Mouse (Mus musculus): ENCODE data around the gene Fbxo24. TPM values are rescaled to one million over a fixed set of nuclear protein-coding genes. Genes with fewer than 3 reads are reported as not detected.

Gene Fbxo24
- polyA plus RNA-seq, 1 experiment from 2014 or later = 0.09 TPM

- 67% methylated on average over 11 of the region's 11 CpGs for WGBS
- H3K27ac ChIP-seq (replicated peaks; ENCODE audit: low read depth, low read length) = no peak within 1 kb of the TSS
Observed at GRCm38 (mm10) chr5:137613550-137613949, 15.3 kb downstream of the Fbxo24 start, which contains the start of gene Pcolce. Gene Pcolce (minus strand): TSS chr5:137613784.

GRCm38 (mm10) chr5:137613076-137613475 is 15.7 kb downstream of the Fbxo24 start:
- Histone ChIP-seq H3K4me3 (replicated peaks; ENCODE audit: low read depth, low read length) (no peak overlapping the region), H3K9ac (replicated peaks; ENCODE audit: low read length) (no peak overlapping the region), H3K27me3 (ENCODE audit: control insufficient read depth, insufficient read depth, low read length) (peaks cover 7% of the 10 kb centered on the region; the same call in 1 of the 2 replicates), H3K27ac (replicated peaks; ENCODE audit: low read depth, low read length) (no peak overlapping the region), H3K36me3 (ENCODE audit: control insufficient read depth, insufficient read depth, low read length) (no peaks in the 10 kb centered on the region), H3K4me1 (ENCODE audit: control insufficient read depth, insufficient read depth, low read length) (peaks cover 16% of the 10 kb centered on the region; the same call in 1 of the 2 replicates), H3K9me3 (ENCODE audit: control insufficient read depth, low read length) (no peaks in the 10 kb centered on the region), H3K4me2 (ENCODE audit: low read length) (no peak overlapping the region)
- DNase-seq (no peak), ATAC-seq (ENCODE audit: low FRiP score, low TSS enrichment) (no peak)
- 66% methylated on average over 5 of the region's 5 CpGs for WGBS

More at GRCm38 (mm10) chr5:137613550-137613949, 15.3 kb downstream of the Fbxo24 start, which contains the start of gene Pcolce:
- H3K9ac ChIP-seq (replicated peaks; ENCODE audit: low read length) = no peak within 1 kb of the TSS
- no peaks in the 10 kb centered on the region for H3K36me3 ChIP-seq (ENCODE audit: control insufficient read depth, insufficient read depth, low read length)
- DNase-seq (no peak), ATAC-seq (ENCODE audit: low FRiP score, low TSS enrichment) (no peak)
- H3K9me3 ChIP-seq (ENCODE audit: control insufficient read depth, low read length) = no peaks in the 10 kb centered on the region
- no peak within 1 kb of the TSS for H3K4me3 ChIP-seq (replicated peaks; ENCODE audit: low read depth, low read length)
- no peak within 1 kb of the TSS for H3K4me2 ChIP-seq (ENCODE audit: low read length)
- H3K4me1 ChIP-seq (ENCODE audit: control insufficient read depth, insufficient read depth, low read length) = peaks cover 12% of the 10 kb centered on the region; the same call in 1 of the 2 replicates
- H3K27me3 ChIP-seq (ENCODE audit: control insufficient read depth, insufficient read depth, low read length) = peaks cover 6% of the 10 kb centered on the region; the same call in 1 of the 2 replicates

- H3K9ac ChIP-seq (replicated peaks; ENCODE audit: low read length) = no peak overlapping the region
- DNase-seq (no peak), ATAC-seq (ENCODE audit: low FRiP score, low TSS enrichment) (no peak)
- no peak overlapping the region for H3K4me3 ChIP-seq (replicated peaks; ENCODE audit: low read depth, low read length)
- WGBS = 23% methylated on average over 6 of the region's 6 CpGs
- no peak overlapping the region; the same call in 1 of the 2 replicates for H3K27ac ChIP-seq (replicated peaks; ENCODE audit: low read depth, low read length)
- no peak overlapping the region for H3K4me2 ChIP-seq (ENCODE audit: low read length)
- H3K27me3 ChIP-seq (ENCODE audit: control insufficient read depth, insufficient read depth, low read length) = peaks cover 13% of the 10 kb centered on the region; the same call in 1 of the 2 replicates
- no peaks in the 10 kb centered on the region for H3K36me3 ChIP-seq (ENCODE audit: control insufficient read depth, insufficient read depth, low read length)
- H3K4me1 ChIP-seq (ENCODE audit: control insufficient read depth, insufficient read depth, low read length) = peaks cover 19% of the 10 kb centered on the region; the same call in 1 of the 2 replicates
- H3K9me3 ChIP-seq (ENCODE audit: control insufficient read depth, low read length) = no peaks in the 10 kb centered on the region
Observed at GRCm38 (mm10) chr5:137611245-137611602, 17.6 kb downstream of the Fbxo24 start.

GRCm38 (mm10) chr5:137610548-137611244 is 18.1 kb downstream of the Fbxo24 start:
- 19% methylated on average over 12 of the region's 12 CpGs for WGBS
- Histone ChIP-seq H3K27ac (replicated peaks; ENCODE audit: low read depth, low read length) (no peak overlapping the region; the same call in 1 of the 2 replicates), H3K4me2 (ENCODE audit: low read length) (no peak overlapping the region), H3K36me3 (ENCODE audit: control insufficient read depth, insufficient read depth, low read length) (no peaks in the 10 kb centered on the region), H3K9ac (replicated peaks; ENCODE audit: low read length) (no peak overlapping the region), H3K4me1 (ENCODE audit: control insufficient read depth, insufficient read depth, low read length) (peaks cover 19% of the 10 kb centered on the region; the same call in 1 of the 2 replicates), H3K9me3 (ENCODE audit: control insufficient read depth, low read length) (no peaks in the 10 kb centered on the region), H3K27me3 (ENCODE audit: control insufficient read depth, insufficient read depth, low read length) (peaks cover 13% of the 10 kb centered on the region; the same call in 1 of the 2 replicates), H3K4me3 (replicated peaks; ENCODE audit: low read depth, low read length) (no peak overlapping the region)
- DNase-seq = peak; percentile 12
- no peak for ATAC-seq (ENCODE audit: low FRiP score, low TSS enrichment)

- ATAC-seq (ENCODE audit: low FRiP score, low TSS enrichment) (no peak), DNase-seq (no peak)
- H3K27me3 ChIP-seq (ENCODE audit: control insufficient read depth, insufficient read depth, low read length) = peaks cover 13% of the 10 kb centered on the region; the same call in 1 of the 2 replicates
- no peak overlapping the region for H3K4me3 ChIP-seq (replicated peaks; ENCODE audit: low read depth, low read length)
- H3K9me3 ChIP-seq (ENCODE audit: control insufficient read depth, low read length) = no peaks in the 10 kb centered on the region
- 76% methylated on average over 4 of the region's 4 CpGs for WGBS
- no peak overlapping the region for H3K4me2 ChIP-seq (ENCODE audit: low read length)
- peaks cover 19% of the 10 kb centered on the region; the same call in 1 of the 2 replicates for H3K4me1 ChIP-seq (ENCODE audit: control insufficient read depth, insufficient read depth, low read length)
- no peak overlapping the region for H3K9ac ChIP-seq (replicated peaks; ENCODE audit: low read length)
- no peaks in the 10 kb centered on the region for H3K36me3 ChIP-seq (ENCODE audit: control insufficient read depth, insufficient read depth, low read length)
- H3K27ac ChIP-seq (replicated peaks; ENCODE audit: low read depth, low read length) = no peak overlapping the region
Observed at GRCm38 (mm10) chr5:137610056-137610455, 18.7 kb downstream of the Fbxo24 start.

- peaks cover 19% of the 10 kb centered on the region; the same call in 1 of the 2 replicates for H3K4me1 ChIP-seq (ENCODE audit: control insufficient read depth, insufficient read depth, low read length)
- no peak overlapping the region for H3K9ac ChIP-seq (replicated peaks; ENCODE audit: low read length)
- no peak overlapping the region for H3K27ac ChIP-seq (replicated peaks; ENCODE audit: low read depth, low read length)
- no peaks in the 10 kb centered on the region for H3K36me3 ChIP-seq (ENCODE audit: control insufficient read depth, insufficient read depth, low read length)
- no peak overlapping the region for H3K4me3 ChIP-seq (replicated peaks; ENCODE audit: low read depth, low read length)
- no peak for DNase-seq
- no peak overlapping the region for H3K4me2 ChIP-seq (ENCODE audit: low read length)
- ATAC-seq (ENCODE audit: low FRiP score, low TSS enrichment) = no peak
- WGBS = 66% methylated on average over 3 of the region's 3 CpGs
- peaks cover 13% of the 10 kb centered on the region; the same call in 1 of the 2 replicates for H3K27me3 ChIP-seq (ENCODE audit: control insufficient read depth, insufficient read depth, low read length)
- H3K9me3 ChIP-seq (ENCODE audit: control insufficient read depth, low read length) = no peaks in the 10 kb centered on the region
Observed at GRCm38 (mm10) chr5:137609292-137609691, 19.5 kb downstream of the Fbxo24 start.

- Histone ChIP-seq H3K9me3 (ENCODE audit: control insufficient read depth, low read length) (no peaks in the 10 kb centered on the region), H3K4me2 (ENCODE audit: low read length) (peak overlapping the region; percentile 27), H3K4me1 (ENCODE audit: control insufficient read depth, insufficient read depth, low read length) (peaks cover 19% of the 10 kb centered on the region; the same call in 1 of the 2 replicates), H3K4me3 (replicated peaks; ENCODE audit: low read depth, low read length) (no peak overlapping the region), H3K36me3 (ENCODE audit: control insufficient read depth, insufficient read depth, low read length) (no peaks in the 10 kb centered on the region), H3K27me3 (ENCODE audit: control insufficient read depth, insufficient read depth, low read length) (peaks cover 13% of the 10 kb centered on the region; the same call in 1 of the 2 replicates), H3K27ac (replicated peaks; ENCODE audit: low read depth, low read length) (no peak overlapping the region), H3K9ac (replicated peaks; ENCODE audit: low read length) (no peak overlapping the region)
- no peak for DNase-seq
- ATAC-seq (ENCODE audit: low FRiP score, low TSS enrichment) = no peak
- WGBS = 19% methylated on average over 23 of the region's 23 CpGs
Observed at GRCm38 (mm10) chr5:137608654-137609190, 20.1 kb downstream of the Fbxo24 start.

GRCm38 (mm10) chr5:137607860-137608653 is 20.7 kb downstream of the Fbxo24 start:
- DNase-seq (no peak), ATAC-seq (ENCODE audit: low FRiP score, low TSS enrichment) (no peak)
- WGBS = 11% methylated on average over 26 of the region's 26 CpGs

More at GRCm38 (mm10) chr5:137607860-137608653, 20.7 kb downstream of the Fbxo24 start:
- no peaks in the 10 kb centered on the region for H3K9me3 ChIP-seq (ENCODE audit: control insufficient read depth, low read length)
- peaks cover 13% of the 10 kb centered on the region; the same call in 1 of the 2 replicates for H3K27me3 ChIP-seq (ENCODE audit: control insufficient read depth, insufficient read depth, low read length)
- no peak overlapping the region for H3K9ac ChIP-seq (replicated peaks; ENCODE audit: low read length)
- H3K4me1 ChIP-seq (ENCODE audit: control insufficient read depth, insufficient read depth, low read length) = peaks cover 19% of the 10 kb centered on the region; the same call in 1 of the 2 replicates
- no peak overlapping the region for H3K4me3 ChIP-seq (replicated peaks; ENCODE audit: low read depth, low read length)
- H3K27ac ChIP-seq (replicated peaks; ENCODE audit: low read depth, low read length) = no peak overlapping the region
- H3K4me2 ChIP-seq (ENCODE audit: low read length) = peak overlapping the region; percentile 27
- no peaks in the 10 kb centered on the region for H3K36me3 ChIP-seq (ENCODE audit: control insufficient read depth, insufficient read depth, low read length)

Data from midbrain, embryonic 14.5 days (tissue).